Mouse (Mus musculus): ENCODE measurements at regions not wholly inside any gene's neighbourhood (a gene's known extent, or its start where the extent isn't known, plus 50 kb on each side); places are given as distances from the start of the nearest gene placed in this dataset.

DNA sequence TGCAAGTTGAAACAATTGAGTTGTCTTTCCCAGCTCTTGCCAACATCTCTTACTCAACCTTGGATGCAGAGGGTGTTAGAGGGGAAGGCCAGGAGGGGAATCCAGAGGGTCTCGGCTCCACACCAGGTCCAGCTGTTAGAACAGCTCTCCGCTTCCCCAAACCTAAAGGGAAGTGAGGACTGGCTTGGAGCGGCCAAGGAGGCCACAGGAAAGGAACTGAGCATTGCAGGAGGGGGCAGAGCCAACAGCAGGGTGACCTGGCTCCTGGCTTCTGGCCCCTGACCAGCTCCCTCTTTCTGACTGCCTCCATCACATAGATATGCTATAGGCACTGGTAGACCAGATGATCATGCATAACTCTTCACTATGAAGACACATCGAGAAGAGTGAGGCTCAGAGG lies 351.4 kb downstream of the Sox9 start:
- peaks cover 10% of the 10 kb centered on the region for H3K9me3 ChIP-seq (ENCODE audit: control insufficient read depth, low read length)
- no peaks in the 10 kb centered on the region for H3K36me3 ChIP-seq (ENCODE audit: control insufficient read depth)
- TF ChIP-seq GATA1 (IDR thresholded peaks at IDR 0.05; ENCODE audit: low read length) (no peak), TAL1 (IDR thresholded peaks at IDR 0.05; ENCODE audit: low read length) (no peak)
- no peaks in the 10 kb centered on the region for H3K4me1 ChIP-seq (ENCODE audit: control insufficient read depth)
- no peaks in the 10 kb centered on the region for H3K27me3 ChIP-seq (ENCODE audit: control insufficient read depth)
- no peak overlapping the region for H3K4me3 ChIP-seq (replicated peaks)

- H3K4me3 ChIP-seq (replicated peaks) = no peak overlapping the region
- no peaks in the 10 kb centered on the region for H3K4me1 ChIP-seq (ENCODE audit: control insufficient read depth)
- no peaks in the 10 kb centered on the region for H3K36me3 ChIP-seq (ENCODE audit: control insufficient read depth)
- H3K9me3 ChIP-seq (ENCODE audit: control insufficient read depth, low read length) = peaks cover 8% of the 10 kb centered on the region
- TF ChIP-seq GATA1 (IDR thresholded peaks at IDR 0.05; ENCODE audit: low read length) = no peak
- no peak for TF ChIP-seq TAL1 (IDR thresholded peaks at IDR 0.05; ENCODE audit: low read length)
- no peaks in the 10 kb centered on the region for H3K27me3 ChIP-seq (ENCODE audit: control insufficient read depth)
Observed at GRCm38 (mm10) chr11:113135261-113135660, 353.2 kb downstream of the Sox9 start.

DNA sequence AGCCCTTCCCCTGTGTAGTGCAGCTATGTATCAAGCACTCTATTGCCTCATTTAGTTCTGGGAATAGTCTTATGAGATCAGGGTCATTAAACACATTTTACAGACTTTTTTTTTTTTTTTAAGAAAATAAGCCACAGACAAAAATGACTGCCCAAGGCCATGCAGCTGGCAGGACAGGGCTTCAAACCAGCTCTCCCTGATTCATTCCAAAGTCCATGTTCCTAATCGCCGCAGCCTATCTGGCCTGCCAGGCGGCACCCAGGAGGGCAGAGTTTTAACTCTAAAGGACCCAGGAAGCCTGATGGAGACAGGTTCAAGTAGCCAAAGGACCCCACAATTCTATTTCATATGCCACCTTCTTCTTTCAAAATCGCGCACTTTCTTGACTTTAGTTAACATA lies 356.4 kb downstream of the Sox9 start:
- H3K9me3 ChIP-seq (ENCODE audit: control insufficient read depth, low read length) = no peaks in the 10 kb centered on the region
- no peaks in the 10 kb centered on the region for H3K4me1 ChIP-seq (ENCODE audit: control insufficient read depth)
- H3K36me3 ChIP-seq (ENCODE audit: control insufficient read depth) = no peaks in the 10 kb centered on the region
- no peak overlapping the region for H3K4me3 ChIP-seq (replicated peaks)
- H3K27me3 ChIP-seq (ENCODE audit: control insufficient read depth) = no peaks in the 10 kb centered on the region
- no peak for TF ChIP-seq GATA1 (IDR thresholded peaks at IDR 0.05; ENCODE audit: low read length)
- TF ChIP-seq TAL1 (IDR thresholded peaks at IDR 0.05; ENCODE audit: low read length) = no peak

DNA sequence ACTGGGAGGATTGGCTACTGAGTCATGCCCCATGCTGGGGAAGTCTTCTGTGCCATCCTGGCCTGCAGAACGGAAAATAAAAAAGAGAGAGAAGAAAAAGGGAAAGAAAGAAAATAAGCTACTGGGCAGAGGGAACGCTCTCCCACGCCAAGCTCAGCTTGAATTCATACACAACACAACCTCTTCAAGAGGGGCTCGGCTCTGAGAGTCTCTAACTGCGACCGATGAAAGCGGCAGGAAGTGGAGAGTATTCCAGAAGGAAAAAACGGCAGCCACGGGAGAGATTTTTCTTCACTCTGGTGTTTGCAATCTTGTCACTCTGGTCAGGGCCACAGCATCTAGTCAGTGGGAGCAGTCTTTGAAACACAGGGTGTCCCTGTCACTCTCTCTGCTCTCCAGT lies 358.6 kb downstream of the Sox9 start:
- H3K36me3 ChIP-seq (ENCODE audit: control insufficient read depth) = no peaks in the 10 kb centered on the region
- H3K4me3 ChIP-seq (replicated peaks) = no peak overlapping the region
- no peak for TF ChIP-seq GATA1 (IDR thresholded peaks at IDR 0.05; ENCODE audit: low read length)
- TF ChIP-seq TAL1 (IDR thresholded peaks at IDR 0.05; ENCODE audit: low read length) = no peak
- H3K27me3 ChIP-seq (ENCODE audit: control insufficient read depth) = no peaks in the 10 kb centered on the region
- H3K9me3 ChIP-seq (ENCODE audit: control insufficient read depth, low read length) = no peaks in the 10 kb centered on the region
- H3K4me1 ChIP-seq (ENCODE audit: control insufficient read depth) = no peaks in the 10 kb centered on the region

GRCm38 (mm10) chr11:113142816-113143215 lies 360.8 kb downstream of the Sox9 start:
- Histone ChIP-seq H3K36me3 (ENCODE audit: control insufficient read depth) (no peaks in the 10 kb centered on the region), H3K4me3 (replicated peaks) (no peak overlapping the region), H3K27me3 (ENCODE audit: control insufficient read depth) (no peaks in the 10 kb centered on the region), H3K9me3 (ENCODE audit: control insufficient read depth, low read length) (no peaks in the 10 kb centered on the region; the same call in 1 of the 2 replicates), H3K4me1 (ENCODE audit: control insufficient read depth) (no peaks in the 10 kb centered on the region)
- TF ChIP-seq TAL1 (IDR thresholded peaks at IDR 0.05; ENCODE audit: low read length) (no peak), GATA1 (IDR thresholded peaks at IDR 0.05; ENCODE audit: low read length) (no peak)

- TF ChIP-seq TAL1 (IDR thresholded peaks at IDR 0.05; ENCODE audit: low read length) (no peak), GATA1 (IDR thresholded peaks at IDR 0.05; ENCODE audit: low read length) (no peak)
- H3K9me3 ChIP-seq (ENCODE audit: control insufficient read depth, low read length) = no peaks in the 10 kb centered on the region; the same call in 1 of the 2 replicates
- no peaks in the 10 kb centered on the region for H3K4me1 ChIP-seq (ENCODE audit: control insufficient read depth)
- no peak overlapping the region for H3K4me3 ChIP-seq (replicated peaks)
- no peaks in the 10 kb centered on the region for H3K27me3 ChIP-seq (ENCODE audit: control insufficient read depth)
- no peaks in the 10 kb centered on the region for H3K36me3 ChIP-seq (ENCODE audit: control insufficient read depth)
Observed at GRCm38 (mm10) chr11:113143839-113144627, 362.0 kb downstream of the Sox9 start.

DNA sequence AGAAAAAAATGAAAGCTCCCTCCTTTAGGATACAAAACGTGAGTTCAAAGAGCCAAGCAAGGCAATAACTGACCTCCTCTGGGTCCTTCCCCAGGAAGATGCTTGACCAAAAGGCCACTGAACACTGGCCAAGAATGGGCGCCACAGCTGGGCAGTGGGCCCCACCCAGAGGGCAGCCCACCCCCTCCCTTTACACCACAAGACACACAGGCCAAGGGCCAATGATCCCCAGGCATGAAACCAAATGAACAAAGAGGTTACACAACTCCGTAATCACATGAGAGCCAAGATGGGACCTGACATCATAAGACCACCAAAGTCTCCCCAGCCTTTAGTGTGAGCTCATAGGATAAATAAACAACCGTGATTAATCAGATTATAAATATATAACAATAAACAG lies 363.7 kb downstream of the Sox9 start:
- Histone ChIP-seq H3K4me1 (ENCODE audit: control insufficient read depth) (no peaks in the 10 kb centered on the region), H3K9me3 (ENCODE audit: control insufficient read depth, low read length) (no peaks in the 10 kb centered on the region; the same call in 1 of the 2 replicates), H3K27me3 (ENCODE audit: control insufficient read depth) (no peaks in the 10 kb centered on the region), H3K4me3 (replicated peaks) (no peak overlapping the region), H3K36me3 (ENCODE audit: control insufficient read depth) (no peaks in the 10 kb centered on the region)
- TF ChIP-seq TAL1 (IDR thresholded peaks at IDR 0.05; ENCODE audit: low read length) (no peak), GATA1 (IDR thresholded peaks at IDR 0.05; ENCODE audit: low read length) (no peak)

- no peaks in the 10 kb centered on the region for H3K36me3 ChIP-seq (ENCODE audit: control insufficient read depth)
Observed at GRCm38 (mm10) chr11:113146762-113147161, 364.7 kb downstream of the Sox9 start.

DNA sequence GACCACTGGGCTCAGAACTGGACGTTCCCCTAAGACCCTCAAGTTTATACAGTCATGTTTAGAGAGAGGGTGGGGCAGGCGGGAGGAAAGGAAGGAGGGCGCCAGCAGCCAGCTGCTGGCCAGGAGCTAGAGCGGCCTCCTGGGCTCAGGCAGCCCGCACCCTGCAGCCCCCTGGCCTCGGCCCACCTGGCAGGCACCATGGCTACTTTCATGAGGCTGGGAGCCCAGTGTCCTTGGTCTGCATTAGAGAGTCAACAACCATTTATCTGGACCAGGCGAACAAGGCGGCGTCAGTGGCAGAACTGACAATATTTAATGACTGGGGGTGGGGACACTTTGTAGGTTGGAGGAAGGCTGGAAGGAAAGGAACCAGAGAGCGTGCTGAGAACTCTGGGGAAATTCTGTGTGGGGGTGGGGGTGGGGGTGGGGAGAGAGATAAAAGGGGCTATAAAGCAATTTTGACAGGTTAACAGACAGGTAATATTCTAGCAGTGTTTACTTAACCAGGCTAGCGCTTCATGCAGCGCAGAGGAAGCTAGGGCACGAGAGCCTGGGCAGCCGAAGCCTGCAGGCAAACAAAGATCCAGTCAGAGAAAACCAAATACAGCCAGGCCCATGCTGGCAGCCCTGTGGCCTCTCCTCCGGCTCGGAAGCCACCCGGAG lies 365.6 kb downstream of the Sox9 start:
- TF ChIP-seq TAL1 (IDR thresholded peaks at IDR 0.05; ENCODE audit: low read length) (no peak), GATA1 (IDR thresholded peaks at IDR 0.05; ENCODE audit: low read length) (no peak)
- H3K27me3 ChIP-seq (ENCODE audit: control insufficient read depth) = no peaks in the 10 kb centered on the region
- H3K36me3 ChIP-seq (ENCODE audit: control insufficient read depth) = no peaks in the 10 kb centered on the region
- H3K4me1 ChIP-seq (ENCODE audit: control insufficient read depth) = no peaks in the 10 kb centered on the region
- H3K9me3 ChIP-seq (ENCODE audit: control insufficient read depth, low read length) = no peaks in the 10 kb centered on the region; the same call in 1 of the 2 replicates
- H3K4me3 ChIP-seq (replicated peaks) = no peak overlapping the region

More at GRCm38 (mm10) chr11:113146762-113147161, 364.7 kb downstream of the Sox9 start:
- Histone ChIP-seq H3K9me3 (ENCODE audit: control insufficient read depth, low read length) (no peaks in the 10 kb centered on the region; the same call in 1 of the 2 replicates), H3K27me3 (ENCODE audit: control insufficient read depth) (no peaks in the 10 kb centered on the region), H3K4me1 (ENCODE audit: control insufficient read depth) (no peaks in the 10 kb centered on the region), H3K4me3 (replicated peaks) (no peak overlapping the region)
- TF ChIP-seq TAL1 (IDR thresholded peaks at IDR 0.05; ENCODE audit: low read length) = no peak
- TF ChIP-seq GATA1 (IDR thresholded peaks at IDR 0.05; ENCODE audit: low read length) = no peak

Data from erythroblast, embryonic 14.5 days (primary cell).